Mouse (Mus musculus) neural tube, embryonic 13.5 days (tissue): ENCODE results near the gene Macrod2. TPM values are rescaled to one million over a fixed set of nuclear protein-coding genes. Genes with fewer than 3 reads are reported as not detected.

Experiments used
- ATAC-seq: fragments of 200-750 bp; cut with Nextera tagmentation; 2 replicates; pipeline ENCODE4 v1.8.0; 2017; ENCODE audit warnings: low read depth, mild to moderate bottlenecking, moderate TSS enrichment, moderate library complexity
- H3K27ac ChIP-seq: fragments of 300-500 bp; sonication (generic); replicated peaks from 2 replicates; pipeline ENCODE4 v1.5.1; 2015; ENCODE audit warnings: moderate library complexity, mild to moderate bottlenecking, inconsistent platforms
- H3K27me3 ChIP-seq: fragments of 300-500 bp; sonication (generic); 2 replicates; pipeline ENCODE4 v1.6.1; 2015; ENCODE audit warnings: mild to moderate bottlenecking, inconsistent platforms
- H3K36me3 ChIP-seq: fragments of 300-500 bp; sonication (generic); 2 replicates; pipeline ENCODE4 v1.6.1; 2015; ENCODE audit warnings: mild to moderate bottlenecking, inconsistent platforms
- H3K4me1 ChIP-seq: fragments of 300-500 bp; sonication (generic); replicated peaks from 2 replicates; pipeline ENCODE4 v1.6.1; 2015; ENCODE audit warnings: inconsistent platforms
- H3K4me2 ChIP-seq: fragments of 300-500 bp; sonication (generic); 2 replicates; pipeline ENCODE4 v1.6.1; 2015; ENCODE audit warnings: inconsistent platforms, mild to moderate bottlenecking, moderate library complexity
- H3K4me3 ChIP-seq: fragments of 300-500 bp; sonication (generic); 2 replicates; pipeline ENCODE4 v1.5.1; 2015; ENCODE audit warnings: mild to moderate bottlenecking, inconsistent platforms
- H3K9ac ChIP-seq: fragments of 300-500 bp; sonication (generic); 2 replicates; pipeline ENCODE4 v1.6.1; 2015; ENCODE audit warnings: moderate library complexity, mild to moderate bottlenecking, inconsistent platforms
- H3K9me3 ChIP-seq: fragments of 300-500 bp; sonication (generic); 2 replicates; pipeline ENCODE4 v1.6.1; 2016; ENCODE audit warnings: inconsistent platforms
- WGBS: fragments of 180-500 bp; shearing (Covaris S2); methylation state at CpG from one replicate; pipeline ENCODE4 v1.1.7; 2015; 5-methylcytosine and 5-hydroxymethylcytosine counted together
- polyA plus RNA-seq: library from polyadenylated mRNA; unstranded; fragments of >200 nt; fragmentation: Nextera tagmentation; extraction: Ambion mirVana; gene quantifications from 2 replicates; pipeline ENCODE4 v1.2.1, GENCODE M21; 2015

Macrod2 gene
- polyA plus RNA-seq, 1 experiment from 2014 or later: 78.9 TPM

DNA sequence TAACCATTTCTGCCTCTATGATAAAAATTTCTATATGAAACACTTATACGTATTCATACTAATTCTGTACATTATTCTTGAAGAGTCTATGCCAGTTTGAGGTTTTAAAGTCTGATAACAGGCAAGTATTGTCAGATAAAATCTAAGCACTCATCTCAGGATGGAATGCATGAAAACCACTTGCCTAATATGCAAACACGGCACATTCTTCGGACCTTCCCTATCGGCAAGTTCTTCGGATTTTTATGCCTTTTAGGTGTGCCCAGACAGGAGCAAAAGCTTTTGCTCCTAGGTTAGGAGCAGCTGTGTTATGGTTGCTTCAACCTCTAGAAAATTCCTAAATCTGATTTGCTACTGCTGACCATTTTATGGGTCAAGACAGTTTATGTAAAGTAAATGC is 433.8 kb downstream of the Macrod2 start:
- Histone ChIP-seq H3K36me3 (no peaks in the 10 kb centered on the region), H3K4me2 (no peak overlapping the region), H3K9ac (no peak overlapping the region), H3K9me3 (no peaks in the 10 kb centered on the region), H3K27me3 (no peaks in the 10 kb centered on the region), H3K4me3 (no peak overlapping the region), H3K4me1 (no peaks in the 10 kb centered on the region), H3K27ac (no peak overlapping the region)
- ATAC-seq: no peak
- 94% methylated on average over 5 of the region's 5 CpGs for WGBS

DNA sequence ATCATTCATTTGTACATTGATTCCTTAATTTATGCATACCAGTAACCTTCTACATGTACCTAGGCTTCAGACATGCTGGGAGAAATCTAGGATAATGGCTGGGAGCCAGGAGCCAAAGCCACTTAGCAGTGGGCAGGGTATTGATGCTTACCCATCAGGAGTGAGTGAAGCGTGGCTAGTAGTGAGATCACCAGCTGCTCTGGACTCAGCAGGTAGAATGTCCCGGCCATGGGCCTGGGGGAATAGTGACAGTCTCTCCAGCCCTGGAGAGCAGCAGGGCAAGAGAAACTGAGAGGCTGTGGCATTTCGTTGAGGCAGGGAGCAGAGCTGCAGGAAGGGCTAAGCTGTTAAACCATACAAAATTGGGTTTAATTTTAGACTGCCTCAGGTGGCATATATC is 435.0 kb downstream of the Macrod2 start:
- Histone ChIP-seq H3K27ac (no peak overlapping the region), H3K27me3 (no peaks in the 10 kb centered on the region), H3K4me3 (no peak overlapping the region), H3K4me1 (no peaks in the 10 kb centered on the region), H3K36me3 (no peaks in the 10 kb centered on the region), H3K9me3 (no peaks in the 10 kb centered on the region), H3K9ac (no peak overlapping the region), H3K4me2 (no peak overlapping the region)
- 72% methylated on average over 3 of the region's 3 CpGs for WGBS
- ATAC-seq: no peak

DNA sequence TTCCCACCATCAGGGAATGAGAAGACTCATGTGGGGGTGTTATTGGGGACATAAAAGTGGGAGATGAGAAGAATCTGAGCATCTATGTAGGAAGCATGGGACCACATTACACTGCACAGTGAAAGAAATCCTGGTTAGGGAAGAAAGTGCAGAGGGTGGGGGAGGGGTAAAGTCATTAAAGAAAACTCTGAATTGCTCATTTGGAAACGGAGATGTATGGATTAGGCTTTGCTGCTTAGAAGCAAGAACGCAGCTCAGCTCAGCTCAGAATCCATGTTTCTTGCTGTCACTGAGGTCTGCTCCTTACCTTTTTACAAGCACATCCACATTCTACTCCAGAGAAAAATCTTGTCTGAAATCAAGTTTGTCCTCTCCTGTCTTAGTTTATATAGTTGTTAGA is 444.3 kb downstream of the Macrod2 start:
- Histone ChIP-seq H3K9ac (no peak overlapping the region), H3K4me1 (peaks cover 6% of the 10 kb centered on the region; the same call in 1 of the 2 replicates), H3K9me3 (no peaks in the 10 kb centered on the region), H3K27me3 (no peaks in the 10 kb centered on the region), H3K27ac (peak overlapping the region; percentile 38; the same call in 1 of the 2 replicates), H3K4me2 (no peak overlapping the region), H3K4me3 (no peak overlapping the region), H3K36me3 (no peaks in the 10 kb centered on the region)
- WGBS: 13% methylated on average over 2 of the region's 2 CpGs
- ATAC-seq: peak; percentile 69

DNA sequence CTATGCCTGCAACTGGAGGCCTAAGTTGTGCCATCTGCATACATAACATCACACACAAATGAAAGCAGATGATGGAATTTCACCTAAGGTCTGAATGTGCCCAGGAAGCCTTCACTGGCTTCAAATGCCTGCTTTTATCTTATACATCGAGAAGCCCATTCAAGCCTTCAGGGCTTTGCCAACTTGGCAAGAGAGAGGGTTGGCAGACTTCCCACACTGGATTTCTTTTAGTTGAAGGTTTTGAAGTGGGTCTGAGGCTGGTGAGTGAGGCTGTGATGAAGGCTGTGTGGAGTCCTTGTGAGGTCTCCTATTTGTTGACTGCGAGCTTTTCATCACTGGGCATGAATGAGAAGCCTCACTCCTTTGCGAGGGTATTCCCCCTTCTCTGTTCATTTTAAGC is 444.8 kb downstream of the Macrod2 start:
- Histone ChIP-seq H3K4me2 (no peak overlapping the region), H3K4me3 (no peak overlapping the region), H3K27me3 (no peaks in the 10 kb centered on the region), H3K4me1 (peaks cover 6% of the 10 kb centered on the region; the same call in 1 of the 2 replicates), H3K9me3 (no peaks in the 10 kb centered on the region), H3K27ac (no peak overlapping the region), H3K36me3 (no peaks in the 10 kb centered on the region), H3K9ac (no peak overlapping the region)
- peak; percentile 87 for ATAC-seq
- 50% methylated on average over 3 of the region's 3 CpGs for WGBS

DNA sequence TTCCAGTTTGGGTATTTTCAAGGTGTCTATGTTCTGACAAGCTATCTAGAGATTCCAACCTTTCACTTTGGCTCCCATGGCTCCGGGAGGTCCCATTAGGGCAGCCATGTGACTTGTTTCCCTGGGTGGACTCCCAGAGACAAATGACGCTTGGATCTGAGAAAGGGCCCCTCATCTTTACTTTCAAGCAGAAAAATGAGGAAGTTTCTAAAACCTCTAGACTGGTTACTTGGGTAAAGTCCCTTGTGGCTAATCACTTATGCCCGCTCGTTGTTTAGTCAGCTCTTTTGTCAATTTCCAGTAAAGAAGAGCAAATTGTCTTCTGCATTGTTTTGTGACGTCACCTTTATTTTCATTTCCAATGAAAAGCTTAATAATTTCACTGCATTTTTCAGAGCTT is 448.9 kb downstream of the Macrod2 start:
- Histone ChIP-seq H3K4me3 (no peak overlapping the region), H3K9ac (no peak overlapping the region), H3K4me2 (no peak overlapping the region), H3K36me3 (no peaks in the 10 kb centered on the region), H3K4me1 (peaks cover 6% of the 10 kb centered on the region; the same call in 1 of the 2 replicates), H3K27ac (no peak overlapping the region), H3K9me3 (no peaks in the 10 kb centered on the region), H3K27me3 (no peaks in the 10 kb centered on the region)
- ATAC-seq: no peak
- WGBS: 77% methylated on average over 5 of the region's 5 CpGs

DNA sequence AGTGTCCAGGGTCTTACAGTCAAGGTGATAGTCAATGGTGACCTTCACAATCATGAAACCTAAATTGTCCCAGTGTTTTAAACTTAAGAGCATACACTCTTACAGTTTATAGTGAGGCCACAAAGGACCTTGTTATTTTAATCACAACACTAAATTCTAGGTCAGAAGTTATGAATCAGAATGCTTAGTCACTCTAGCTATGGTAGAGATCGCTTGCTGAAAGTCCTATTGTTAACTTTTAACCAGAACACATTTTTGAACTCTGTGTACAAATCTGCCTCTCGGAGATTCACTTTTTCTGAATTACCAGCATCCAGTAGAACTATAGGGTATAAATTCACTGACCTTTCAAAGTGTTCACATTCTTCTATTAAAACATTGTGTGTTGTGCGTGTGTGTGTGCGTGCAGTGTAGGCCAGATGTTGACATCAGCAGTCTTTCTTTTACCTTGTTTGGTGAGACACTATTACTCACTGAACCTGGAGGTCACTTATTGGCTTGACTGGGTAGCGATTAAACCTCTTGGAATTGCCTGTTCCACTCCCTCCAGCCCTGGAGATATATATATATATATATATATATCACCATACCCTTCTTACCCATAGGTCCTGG is 452.8 kb downstream of the Macrod2 start:
- H3K4me3 ChIP-seq: no peak overlapping the region

DNA sequence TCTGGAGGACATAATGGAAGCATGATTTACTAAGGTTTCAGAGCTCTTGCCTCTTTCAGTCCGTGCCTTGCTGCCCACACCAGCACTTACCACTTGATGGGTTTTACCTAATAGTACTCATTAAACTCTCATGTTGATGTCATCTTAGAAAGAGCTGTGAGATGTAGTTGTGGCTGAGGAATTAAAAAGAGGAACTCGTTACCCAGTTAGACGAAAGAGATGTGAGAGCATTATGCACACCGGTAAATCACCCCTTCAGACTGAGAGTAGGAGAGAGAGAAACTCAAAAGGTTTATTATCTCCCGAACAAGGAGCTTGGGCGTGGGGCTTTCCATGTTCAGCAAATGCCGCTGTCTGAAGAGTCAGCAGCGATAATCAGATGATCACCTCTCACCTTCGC is 458.4 kb downstream of the Macrod2 start:
- Histone ChIP-seq H3K9me3 (no peaks in the 10 kb centered on the region), H3K27me3 (no peaks in the 10 kb centered on the region), H3K36me3 (no peaks in the 10 kb centered on the region), H3K4me3 (no peak overlapping the region), H3K27ac (no peak overlapping the region), H3K4me1 (no peaks in the 10 kb centered on the region), H3K4me2 (no peak overlapping the region), H3K9ac (no peak overlapping the region)
- 64% methylated on average over 9 of the region's 9 CpGs for WGBS
- ATAC-seq: peak; percentile 8; the same call in 1 of the 2 replicates

More for the DNA sequence above, 452.8 kb downstream of the Macrod2 start:
- no peak overlapping the region for H3K4me2 ChIP-seq
- no peak overlapping the region for H3K27ac ChIP-seq
- no peaks in the 10 kb centered on the region for H3K36me3 ChIP-seq
- no peaks in the 10 kb centered on the region for H3K4me1 ChIP-seq
- ATAC-seq: no peak
- 95% methylated on average over 5 of the region's 5 CpGs for WGBS
- no peaks in the 10 kb centered on the region for H3K9me3 ChIP-seq
- H3K9ac ChIP-seq: no peak overlapping the region
- H3K27me3 ChIP-seq: no peaks in the 10 kb centered on the region

DNA sequence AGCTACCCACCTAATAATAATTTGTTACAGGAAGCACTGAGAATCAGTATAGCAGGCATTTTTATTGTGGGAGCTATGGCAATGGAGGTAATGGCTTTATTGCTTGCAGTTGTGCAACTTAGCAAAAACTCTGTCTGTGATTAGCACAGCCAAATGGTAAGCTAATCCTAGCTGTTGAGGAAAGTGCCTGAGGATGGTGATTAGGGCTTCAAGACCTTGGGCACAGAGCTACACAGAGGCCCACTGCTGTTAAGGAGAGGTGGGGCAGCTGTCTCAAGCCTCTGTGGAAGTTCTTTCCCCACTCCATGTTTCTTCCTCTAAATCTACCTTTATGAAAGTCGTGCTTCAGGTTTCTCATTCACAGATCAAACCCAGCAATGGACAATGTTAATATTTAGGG is 466.2 kb downstream of the Macrod2 start:
- Histone ChIP-seq H3K9me3 (no peaks in the 10 kb centered on the region), H3K36me3 (no peaks in the 10 kb centered on the region), H3K4me1 (no peaks in the 10 kb centered on the region), H3K27me3 (no peaks in the 10 kb centered on the region), H3K4me3 (no peak overlapping the region), H3K27ac (no peak overlapping the region), H3K9ac (no peak overlapping the region), H3K4me2 (no peak overlapping the region)
- 52% methylated on average over 1 of the region's 1 CpGs for WGBS
- no peak for ATAC-seq

DNA sequence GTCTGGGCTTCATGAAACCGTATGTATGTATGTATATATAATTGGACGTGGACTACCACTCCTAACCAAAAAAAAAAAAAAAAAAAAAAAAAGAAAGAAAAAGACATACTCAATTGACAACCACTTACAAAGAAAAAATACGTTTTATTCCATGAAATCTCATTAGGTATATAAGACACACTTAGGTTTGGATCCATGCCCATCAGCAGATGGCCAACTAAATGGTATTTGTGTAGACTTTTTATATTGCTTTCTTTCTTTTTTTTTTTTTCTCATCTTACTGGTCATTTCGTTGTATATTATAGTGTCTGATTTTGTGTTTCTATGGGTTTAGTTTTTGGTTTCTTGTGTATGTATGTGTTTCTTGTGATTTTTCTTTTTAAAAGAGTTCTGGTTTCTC is 467.6 kb downstream of the Macrod2 start:
- 78% methylated on average over 4 of the region's 4 CpGs for WGBS

DNA sequence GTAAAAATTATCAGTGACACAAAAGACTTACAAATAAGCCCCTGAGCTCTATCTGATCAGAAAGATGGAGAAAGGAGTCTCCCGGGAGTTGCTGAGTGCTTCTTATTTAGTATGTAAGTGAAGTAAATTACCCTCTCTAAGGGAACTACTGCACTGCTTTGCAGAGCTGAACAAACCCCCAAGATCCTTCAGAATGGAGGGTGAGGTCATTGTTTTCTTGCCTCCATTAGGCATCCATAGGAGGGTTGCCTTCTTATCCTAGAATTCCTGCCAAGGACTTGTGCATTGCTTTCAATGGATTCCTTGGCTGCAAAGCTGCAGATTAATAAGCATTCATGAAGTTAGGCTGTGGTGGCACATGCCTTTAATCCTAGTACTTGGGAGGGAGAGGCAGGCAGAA is 470.5 kb downstream of the Macrod2 start:
- Histone ChIP-seq H3K27me3 (no peaks in the 10 kb centered on the region), H3K9me3 (no peaks in the 10 kb centered on the region), H3K4me2 (no peak overlapping the region), H3K9ac (no peak overlapping the region), H3K36me3 (no peaks in the 10 kb centered on the region), H3K4me1 (no peaks in the 10 kb centered on the region), H3K4me3 (no peak overlapping the region), H3K27ac (no peak overlapping the region)
- WGBS: 89% methylated on average over 1 of the region's 1 CpGs
- no peak for ATAC-seq

More for the DNA sequence above, 467.6 kb downstream of the Macrod2 start:
- H3K9ac ChIP-seq: no peak overlapping the region
- H3K36me3 ChIP-seq: no peaks in the 10 kb centered on the region
- no peak overlapping the region for H3K4me3 ChIP-seq
- H3K4me1 ChIP-seq: no peaks in the 10 kb centered on the region
- no peak for ATAC-seq
- no peak overlapping the region for H3K27ac ChIP-seq
- no peak overlapping the region for H3K4me2 ChIP-seq
- no peaks in the 10 kb centered on the region for H3K27me3 ChIP-seq
- no peaks in the 10 kb centered on the region for H3K9me3 ChIP-seq

DNA sequence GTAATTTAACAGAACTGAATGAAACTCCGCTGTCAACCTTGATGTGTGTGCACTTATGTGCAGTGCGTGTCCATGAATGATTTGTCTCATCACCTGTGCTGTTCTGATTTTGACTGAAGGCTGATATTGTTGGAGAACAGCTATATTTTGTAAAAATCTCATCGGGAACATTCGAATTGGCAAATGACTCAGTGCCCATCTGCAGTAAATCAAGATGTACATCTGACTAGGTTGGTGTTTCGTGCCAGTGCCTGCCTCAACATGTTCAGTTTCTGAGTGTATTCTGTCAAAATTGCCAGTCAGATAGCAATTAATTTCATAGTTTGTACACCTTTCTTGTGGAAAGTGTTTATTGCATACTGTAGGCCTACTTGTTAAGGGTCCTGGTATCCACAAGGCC is 472.0 kb downstream of the Macrod2 start:
- H3K9ac ChIP-seq: no peak overlapping the region
- H3K4me1 ChIP-seq: no peaks in the 10 kb centered on the region
- no peaks in the 10 kb centered on the region for H3K27me3 ChIP-seq
- H3K4me3 ChIP-seq: no peak overlapping the region
- no peak overlapping the region for H3K27ac ChIP-seq
- WGBS: 88% methylated on average over 5 of the region's 5 CpGs
- no peaks in the 10 kb centered on the region for H3K9me3 ChIP-seq
- ATAC-seq: no peak
- H3K36me3 ChIP-seq: no peaks in the 10 kb centered on the region
- no peak overlapping the region for H3K4me2 ChIP-seq

DNA sequence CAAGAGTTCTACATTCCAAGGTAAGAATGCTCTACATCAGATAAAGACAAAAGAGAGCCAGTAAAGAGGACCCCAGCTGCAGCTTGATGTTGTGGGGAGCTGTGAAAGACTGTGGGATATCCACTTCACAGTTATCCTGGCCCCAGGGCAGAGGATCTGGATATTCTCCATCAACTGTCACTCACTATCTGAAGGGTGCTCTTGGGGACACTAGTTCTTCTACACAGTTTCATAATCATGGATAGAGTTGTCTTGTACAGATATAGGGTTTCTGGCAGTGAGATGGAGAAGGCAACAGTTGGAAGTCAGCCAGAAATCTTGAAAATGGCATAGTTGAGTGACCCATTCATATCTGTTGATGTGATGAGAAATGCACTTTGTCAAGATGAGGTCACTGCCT is 490.1 kb downstream of the Macrod2 start:
- Histone ChIP-seq H3K9ac (no peak overlapping the region), H3K36me3 (no peaks in the 10 kb centered on the region), H3K4me2 (no peak overlapping the region), H3K4me3 (no peak overlapping the region), H3K27me3 (no peaks in the 10 kb centered on the region), H3K4me1 (no peaks in the 10 kb centered on the region), H3K9me3 (no peaks in the 10 kb centered on the region), H3K27ac (no peak overlapping the region)
- ATAC-seq: no peak

DNA sequence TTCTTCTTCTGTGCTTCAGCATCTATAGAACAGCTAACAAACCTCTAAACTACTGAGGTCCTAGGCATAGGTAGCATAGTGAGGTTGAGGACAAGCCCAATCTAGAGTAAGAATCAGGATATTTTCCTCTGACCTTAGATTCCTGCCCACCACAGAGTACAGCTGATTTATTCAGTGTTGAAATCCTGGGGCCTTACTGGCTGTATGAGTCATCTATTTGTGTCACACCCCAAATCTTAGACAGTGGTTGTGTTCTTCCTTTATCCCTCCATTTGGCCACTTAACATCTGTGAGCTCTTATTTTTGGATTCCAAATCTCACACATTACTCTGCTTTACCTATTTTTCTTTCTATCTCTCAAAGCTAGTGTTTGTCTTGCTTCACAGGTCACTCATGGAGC is 495.6 kb downstream of the Macrod2 start:
- H3K36me3 ChIP-seq: no peaks in the 10 kb centered on the region
- no peak overlapping the region for H3K4me2 ChIP-seq
- no peak for ATAC-seq
- no peak overlapping the region for H3K4me3 ChIP-seq
- no peaks in the 10 kb centered on the region for H3K27me3 ChIP-seq
- no peaks in the 10 kb centered on the region for H3K9me3 ChIP-seq
- no peak overlapping the region for H3K9ac ChIP-seq
- H3K27ac ChIP-seq: no peak overlapping the region
- H3K4me1 ChIP-seq: no peaks in the 10 kb centered on the region
